Mouse (Mus musculus) embryonic facial prominence, embryonic 12.5 days (tissue): ENCODE measurements around the gene Plcl2. TPM values are rescaled to one million over a fixed set of nuclear protein-coding genes. Genes with fewer than 3 reads are reported as not detected.

ENCODE experiments used
- ATAC-seq: fragments of 200-750 bp; cut with Nextera tagmentation; 2 replicates; pipeline ENCODE4 v1.8.0; 2017; ENCODE audit not compliant: insufficient number of reproducible peaks, insufficient read depth, low FRiP score, low TSS enrichment
- H3K27ac ChIP-seq: fragments of 300-500 bp; sonication (generic); 2 replicates; pipeline ENCODE4 v1.5.1; 2016; ENCODE audit warnings: mild to moderate bottlenecking
- H3K27me3 ChIP-seq: fragments of 300-500 bp; sonication (generic); 2 replicates; pipeline ENCODE4 v1.6.1; 2016; ENCODE audit warnings: mild to moderate bottlenecking, moderate library complexity
- H3K36me3 ChIP-seq: fragments of 300-500 bp; sonication (generic); 2 replicates; pipeline ENCODE4 v1.6.1; 2016; ENCODE audit warnings: mild to moderate bottlenecking
- H3K4me1 ChIP-seq: fragments of 300-500 bp; sonication (generic); 2 replicates; pipeline ENCODE4 v1.6.1; 2016
- H3K4me2 ChIP-seq: fragments of 300-500 bp; sonication (generic); replicated peaks from 2 replicates; pipeline ENCODE4 v1.6.1; 2016; ENCODE audit warnings: mild to moderate bottlenecking, moderate library complexity
- H3K4me3 ChIP-seq: fragments of 300-500 bp; sonication (generic); 2 replicates; pipeline ENCODE4 v1.5.1; 2016; ENCODE audit warnings: mild to moderate bottlenecking
- H3K9ac ChIP-seq: fragments of 300-500 bp; sonication (generic); 2 replicates; pipeline ENCODE4 v1.6.1; 2016; ENCODE audit warnings: mild to moderate bottlenecking, moderate library complexity
- H3K9me3 ChIP-seq: fragments of 300-500 bp; sonication (generic); 2 replicates; pipeline ENCODE4 v1.6.1; 2016; ENCODE audit warnings: mild to moderate bottlenecking, moderate library complexity
- WGBS: fragments of 180-500 bp; shearing (Covaris S2); methylation state at CpG from one replicate; pipeline ENCODE4 v1.1.7; 2016; 5-methylcytosine and 5-hydroxymethylcytosine counted together
- polyA plus RNA-seq: library from polyadenylated mRNA; unstranded; fragments of >200 nt; fragmentation: Nextera tagmentation; extraction: Ambion mirVana; gene quantifications from 2 replicates; pipeline ENCODE4 v1.2.1, GENCODE M21; 2016

The Plcl2 gene
- polyA plus RNA-seq, 1 experiment from 2014 or later: 5.9 TPM

DNA sequence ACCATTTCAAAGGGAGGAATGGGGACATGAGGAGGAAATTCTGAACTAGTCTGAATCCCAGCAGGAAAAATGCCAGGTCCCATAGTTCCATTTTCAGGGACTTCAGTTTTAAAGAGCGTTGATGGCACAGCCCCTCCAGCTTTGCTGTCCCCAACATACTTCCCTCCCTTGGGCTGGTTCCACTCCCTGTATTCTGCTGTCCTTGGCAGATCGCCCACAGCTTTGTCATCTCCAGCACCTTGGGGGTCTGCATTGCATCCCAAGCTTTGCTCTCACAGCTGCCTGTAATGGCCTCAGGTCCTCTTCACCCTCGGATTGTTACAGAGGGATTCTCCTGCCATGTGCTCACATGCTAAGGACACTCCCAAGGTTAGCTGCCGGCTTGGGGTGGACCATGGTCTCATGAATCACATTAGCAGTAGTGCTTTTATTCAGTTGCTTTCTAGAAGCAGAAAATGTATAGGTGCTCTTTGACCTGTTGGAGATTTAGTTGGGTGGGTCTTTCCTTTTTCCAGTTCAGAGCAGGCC, 159.5 kb downstream of the Plcl2 start:
- Histone ChIP-seq H3K9me3 (0 out of 2 replicates have a peak, but pooled peaks cover 3% of the 10 kb centered on the region), H3K4me3 (no peak overlapping the region), H3K9ac (no peak overlapping the region), H3K4me2 (no peak overlapping the region), H3K36me3 (no peaks in the 10 kb centered on the region), H3K27me3 (no peaks in the 10 kb centered on the region), H3K27ac (no peak overlapping the region), H3K4me1 (no peaks in the 10 kb centered on the region)
- ATAC-seq: no peak
- 90% methylated on average over 4 of the region's 4 CpGs for WGBS

DNA sequence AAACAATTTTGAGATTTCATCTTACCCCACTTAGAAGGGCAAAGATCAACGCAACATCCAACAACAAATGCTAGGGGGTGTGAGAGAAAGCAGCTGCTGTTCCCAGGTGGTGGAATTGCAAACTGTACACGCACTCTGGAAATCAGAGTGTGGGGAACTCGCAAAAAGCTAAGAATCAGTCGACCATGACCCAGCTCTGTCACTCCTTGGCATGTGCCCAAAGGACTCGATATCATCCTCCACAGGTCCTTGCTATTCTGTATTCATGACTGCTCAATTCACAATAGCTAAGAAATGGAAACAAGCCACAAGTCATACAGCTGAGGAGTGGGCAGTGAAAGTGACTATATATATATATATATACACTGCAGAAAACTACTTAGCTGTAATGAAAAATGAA, 162.2 kb downstream of the Plcl2 start:
- Histone ChIP-seq H3K9me3 (no peaks in the 10 kb centered on the region), H3K27me3 (no peaks in the 10 kb centered on the region), H3K4me1 (no peaks in the 10 kb centered on the region), H3K36me3 (no peaks in the 10 kb centered on the region), H3K9ac (no peak overlapping the region), H3K4me3 (no peak overlapping the region), H3K4me2 (no peak overlapping the region), H3K27ac (no peak overlapping the region)
- no peak for ATAC-seq
- WGBS: 83% methylated on average over 5 of the region's 5 CpGs

DNA sequence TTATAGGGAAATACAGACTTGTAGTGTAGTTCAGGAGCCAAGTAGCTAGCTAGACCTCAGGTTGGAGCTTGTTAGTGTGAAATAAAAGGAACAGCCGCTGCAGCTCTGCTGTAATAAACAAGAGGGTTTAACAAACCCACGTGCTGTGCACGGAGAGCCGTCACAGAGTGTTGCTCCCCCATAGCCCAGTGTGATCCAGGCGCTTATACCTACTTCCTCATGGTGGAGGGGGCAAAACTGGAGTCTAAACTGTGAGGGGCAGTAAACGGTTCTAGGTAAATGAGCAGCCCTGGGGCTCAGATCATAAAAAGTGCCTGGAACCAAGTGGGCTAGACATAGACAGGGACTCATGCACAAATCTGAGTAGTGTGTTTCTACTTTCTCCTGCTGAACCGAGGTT, 165.4 kb downstream of the Plcl2 start:
- Histone ChIP-seq H3K9me3 (no peaks in the 10 kb centered on the region), H3K4me3 (no peak overlapping the region), H3K27ac (no peak overlapping the region), H3K27me3 (no peaks in the 10 kb centered on the region), H3K36me3 (no peaks in the 10 kb centered on the region), H3K4me1 (0 out of 2 replicates have a peak, but pooled peaks cover 13% of the 10 kb centered on the region), H3K4me2 (no peak overlapping the region), H3K9ac (no peak overlapping the region)
- WGBS: 89% methylated on average over 7 of the region's 7 CpGs
- no peak for ATAC-seq

DNA sequence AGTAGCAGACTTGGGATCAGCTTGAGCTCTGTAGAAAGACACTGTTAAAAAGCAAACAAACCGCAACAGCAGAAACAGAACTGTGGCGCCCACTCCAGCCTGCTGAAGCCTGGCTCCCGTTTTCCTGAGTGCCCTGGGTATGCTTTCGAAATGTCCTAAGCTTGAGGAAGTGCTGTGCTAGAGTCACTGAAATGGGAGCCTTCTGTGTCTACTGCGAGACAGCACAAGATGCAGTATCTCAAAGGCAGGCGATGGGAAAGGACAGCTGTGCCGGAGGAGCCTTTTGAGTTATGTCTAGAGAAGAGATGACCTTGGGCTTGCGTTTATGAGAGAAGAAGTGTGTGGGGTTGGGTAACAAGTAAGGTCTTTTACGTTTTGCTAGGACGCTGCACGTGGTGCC, 166.0 kb downstream of the Plcl2 start:
- H3K9me3 ChIP-seq: no peaks in the 10 kb centered on the region
- 88% methylated on average over 11 of the region's 11 CpGs for WGBS
- H3K27ac ChIP-seq: no peak overlapping the region
- no peak for ATAC-seq
- no peak overlapping the region for H3K9ac ChIP-seq
- H3K4me1 ChIP-seq: 0 out of 2 replicates have a peak, but pooled peaks cover 13% of the 10 kb centered on the region
- H3K36me3 ChIP-seq: no peaks in the 10 kb centered on the region
- no peak overlapping the region for H3K4me2 ChIP-seq
- H3K4me3 ChIP-seq: no peak overlapping the region
- H3K27me3 ChIP-seq: no peaks in the 10 kb centered on the region

GRCm38 (mm10) chr17:50677334-50677733, 168.1 kb downstream of the Plcl2 start:
- Histone ChIP-seq H3K27me3 (no peaks in the 10 kb centered on the region), H3K36me3 (no peaks in the 10 kb centered on the region), H3K4me2 (no peak overlapping the region), H3K27ac (no peak overlapping the region), H3K9me3 (no peaks in the 10 kb centered on the region), H3K4me1 (0 out of 2 replicates have a peak, but pooled peaks cover 13% of the 10 kb centered on the region), H3K9ac (no peak overlapping the region), H3K4me3 (no peak overlapping the region)
- WGBS: 96% methylated on average over 14 of the region's 14 CpGs
- no peak for ATAC-seq

- Histone ChIP-seq H3K9me3 (no peaks in the 10 kb centered on the region), H3K4me3 (no peak overlapping the region), H3K4me2 (no peak overlapping the region), H3K27me3 (no peaks in the 10 kb centered on the region), H3K9ac (no peak overlapping the region), H3K36me3 (no peaks in the 10 kb centered on the region), H3K27ac (peak overlapping the region; percentile 58), H3K4me1 (0 out of 2 replicates have a peak, but pooled peaks cover 13% of the 10 kb centered on the region)
- WGBS: 52% methylated on average over 10 of the region's 10 CpGs
- ATAC-seq: 0 out of 2 replicates have a peak, but pooled peaks have one; percentile 35
Observed at GRCm38 (mm10) chr17:50677978-50678712, 168.9 kb downstream of the Plcl2 start.

- WGBS: 60% methylated on average over 2 of the region's 2 CpGs
- Histone ChIP-seq H3K9ac (no peak overlapping the region), H3K4me3 (no peak overlapping the region), H3K4me1 (0 out of 2 replicates have a peak, but pooled peaks cover 13% of the 10 kb centered on the region), H3K36me3 (no peaks in the 10 kb centered on the region), H3K27ac (peak overlapping the region; percentile 58), H3K4me2 (no peak overlapping the region), H3K27me3 (no peaks in the 10 kb centered on the region), H3K9me3 (no peaks in the 10 kb centered on the region)
- ATAC-seq: 0 out of 2 replicates have a peak, but pooled peaks have one; percentile 17
Observed at GRCm38 (mm10) chr17:50678748-50679147, 169.5 kb downstream of the Plcl2 start.

- no peak for ATAC-seq
- Histone ChIP-seq H3K27ac (no peak overlapping the region), H3K9me3 (no peaks in the 10 kb centered on the region), H3K27me3 (no peaks in the 10 kb centered on the region), H3K4me3 (no peak overlapping the region), H3K4me1 (0 out of 2 replicates have a peak, but pooled peaks cover 13% of the 10 kb centered on the region), H3K4me2 (no peak overlapping the region), H3K9ac (no peak overlapping the region), H3K36me3 (no peaks in the 10 kb centered on the region)
- 86% methylated on average over 12 of the region's 12 CpGs for WGBS
Observed at GRCm38 (mm10) chr17:50679613-50680534, 170.7 kb downstream of the Plcl2 start.

DNA sequence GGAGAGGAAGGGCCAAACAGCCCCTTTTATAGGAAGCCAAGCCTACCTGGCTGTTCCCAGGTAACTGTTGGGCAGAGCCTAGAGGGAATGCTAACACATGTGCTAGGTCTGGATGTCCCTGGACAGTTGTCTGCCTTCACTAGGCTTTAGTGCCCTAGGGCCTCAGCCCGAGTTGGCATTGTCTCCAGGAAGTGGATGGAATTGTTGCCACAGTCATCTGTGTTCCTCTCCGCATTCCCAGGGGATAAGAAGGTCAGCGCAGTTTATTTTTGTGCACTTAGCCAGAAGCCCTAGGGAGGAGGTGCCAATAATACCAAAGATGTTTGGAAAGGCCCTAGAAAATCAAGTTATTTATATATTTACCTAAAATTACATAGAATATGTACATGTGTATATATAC, 173.5 kb downstream of the Plcl2 start:
- Histone ChIP-seq H3K4me2 (no peak overlapping the region), H3K27ac (no peak overlapping the region), H3K4me1 (0 out of 2 replicates have a peak, but pooled peaks cover 10% of the 10 kb centered on the region), H3K9me3 (no peaks in the 10 kb centered on the region), H3K9ac (no peak overlapping the region), H3K4me3 (no peak overlapping the region), H3K27me3 (no peaks in the 10 kb centered on the region), H3K36me3 (no peaks in the 10 kb centered on the region)
- no peak for ATAC-seq
- 54% methylated on average over 3 of the region's 3 CpGs for WGBS

- H3K4me1 ChIP-seq: no peaks in the 10 kb centered on the region
- no peak overlapping the region for H3K27ac ChIP-seq
- no peak for ATAC-seq
- WGBS: 66% methylated on average over 7 of the region's 7 CpGs
- no peak overlapping the region for H3K9ac ChIP-seq
- H3K4me3 ChIP-seq: no peak overlapping the region
- no peaks in the 10 kb centered on the region for H3K27me3 ChIP-seq
- H3K36me3 ChIP-seq: 0 out of 2 replicates have a peak, but pooled peaks cover 4% of the 10 kb centered on the region
- H3K4me2 ChIP-seq: no peak overlapping the region
- H3K9me3 ChIP-seq: no peaks in the 10 kb centered on the region
Observed at GRCm38 (mm10) chr17:50684960-50685645, 175.9 kb downstream of the Plcl2 start.

DNA sequence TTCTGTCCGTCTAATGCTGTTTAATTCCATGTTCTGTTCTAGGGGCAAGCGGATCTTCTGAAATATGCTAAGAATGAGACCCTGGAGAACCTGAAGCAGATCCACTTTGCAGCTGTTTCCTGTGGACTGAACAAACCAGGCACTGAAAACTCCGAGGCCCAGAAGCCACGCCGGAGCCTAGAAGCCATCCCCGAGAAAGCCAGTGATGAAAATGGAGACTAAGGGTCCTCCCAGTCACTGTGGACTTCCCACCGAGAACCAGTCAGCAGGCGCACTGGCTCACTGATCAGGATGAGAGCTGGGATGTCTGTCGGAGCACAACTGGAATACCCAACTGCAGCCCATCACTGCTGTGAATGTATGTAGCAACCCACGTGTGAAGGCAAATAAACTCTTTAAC, 178.5 kb downstream of the Plcl2 start:
- Histone ChIP-seq H3K4me1 (no peaks in the 10 kb centered on the region), H3K27ac (no peak overlapping the region), H3K4me3 (no peak overlapping the region), H3K36me3 (0 out of 2 replicates have a peak, but pooled peaks cover 4% of the 10 kb centered on the region), H3K4me2 (no peak overlapping the region), H3K9me3 (no peaks in the 10 kb centered on the region), H3K27me3 (no peaks in the 10 kb centered on the region), H3K9ac (no peak overlapping the region)
- 73% methylated on average over 10 of the region's 10 CpGs for WGBS
- ATAC-seq: no peak
